Mouse (Mus musculus): ENCODE data around the gene Ugt1a6b.
"Not testable (repeated sequence)": the region's sequence is repeated elsewhere in the genome, so short reads cannot be mapped to it uniquely, and the experiment has no call there.

Ugt1a6b gene

GRCm38 (mm10) chr1:88120550-88120949 is 17.5 kb downstream of the Ugt1a6b start:
- DNase-seq (ENCODE audit: low read depth, low spot score): not testable (repeated sequence)

DNA sequence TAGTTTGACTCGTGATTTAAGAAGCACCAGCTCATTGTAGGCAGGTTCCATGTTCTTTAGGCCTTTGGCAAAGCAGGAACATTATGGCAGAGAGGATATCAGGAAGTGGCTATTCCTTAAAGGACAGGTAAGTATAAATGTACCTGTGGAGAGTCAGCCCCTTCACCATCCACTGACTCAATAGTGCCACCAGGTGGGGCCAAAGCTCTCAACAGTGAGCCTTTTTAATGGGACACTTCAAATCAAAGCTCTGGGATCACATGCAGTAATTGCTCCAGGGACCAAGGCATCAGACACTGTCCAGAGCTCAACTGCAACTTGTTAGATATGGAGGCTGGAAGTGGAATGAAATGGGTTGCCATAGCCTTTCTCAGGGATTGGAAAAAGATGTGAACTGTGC is 18.5 kb downstream of the Ugt1a6b start:
- peak; percentile 12 for DNase-seq (ENCODE audit: low read depth, low spot score)

DNA sequence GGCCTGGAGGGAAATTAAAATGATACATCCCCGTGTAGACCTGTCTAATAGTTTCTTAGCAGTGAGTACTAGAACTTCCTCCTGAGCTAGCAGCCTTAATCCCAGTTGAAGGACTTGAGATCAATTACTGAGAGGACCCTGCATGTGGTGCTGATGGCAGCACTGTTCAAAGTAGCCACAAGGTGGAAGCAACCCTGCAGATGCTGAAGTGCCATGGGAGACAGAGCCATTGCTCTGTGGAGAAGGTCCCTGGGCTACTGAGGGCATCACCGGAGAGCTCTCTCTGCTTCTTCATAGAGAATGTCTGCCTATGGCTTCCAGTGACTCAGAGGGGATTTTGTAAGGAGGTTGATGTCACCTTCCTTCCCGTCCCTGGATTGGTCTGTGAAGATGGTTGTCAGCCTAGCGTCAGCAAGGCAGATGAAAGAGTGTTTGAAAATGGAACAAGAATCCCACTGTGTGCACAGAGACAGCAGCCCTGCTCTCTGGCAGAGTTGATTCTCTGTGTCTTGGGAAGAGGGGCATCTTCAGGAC is 22.8 kb downstream of the Ugt1a6b start:
- DNase-seq (ENCODE audit: low read depth, low spot score): not testable (repeated sequence)

- DNase-seq (ENCODE audit: low read depth, low spot score): not testable (repeated sequence)
Observed at GRCm38 (mm10) chr1:88129091-88129490, 26.0 kb downstream of the Ugt1a6b start.

DNA sequence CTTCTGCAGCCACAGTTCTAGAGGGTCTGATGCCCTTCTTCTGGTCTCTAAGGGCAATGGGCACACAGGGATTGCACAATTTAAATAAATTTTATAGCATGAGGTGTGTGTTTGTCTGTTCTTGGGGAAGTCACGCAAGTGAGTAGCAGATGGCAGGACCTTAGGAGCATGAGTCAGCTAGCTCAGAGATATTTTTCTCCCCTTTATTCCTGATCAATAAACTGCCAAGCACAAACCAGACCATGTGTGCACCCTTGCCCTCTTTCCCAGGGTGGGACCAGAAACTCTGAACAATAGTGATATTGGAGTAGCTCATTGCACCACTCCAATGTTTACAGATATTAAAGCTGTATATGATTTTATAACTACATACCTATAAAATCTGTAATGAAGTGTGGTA is 27.2 kb downstream of the Ugt1a6b start:
- DNase-seq (ENCODE audit: low read depth, low spot score): not testable (repeated sequence)

GRCm38 (mm10) chr1:88133908-88134456 is 30.9 kb downstream of the Ugt1a6b start:
- peak; percentile 8 for DNase-seq (ENCODE audit: low read depth, low spot score)

- not testable (repeated sequence) for DNase-seq (ENCODE audit: low read depth, low spot score)
Observed at GRCm38 (mm10) chr1:88134457-88135011, 31.5 kb downstream of the Ugt1a6b start, which contains the start of gene Ugt1a6a. Gene Ugt1a6a, plus strand, starts transcription at chr1:88134809.

DNA sequence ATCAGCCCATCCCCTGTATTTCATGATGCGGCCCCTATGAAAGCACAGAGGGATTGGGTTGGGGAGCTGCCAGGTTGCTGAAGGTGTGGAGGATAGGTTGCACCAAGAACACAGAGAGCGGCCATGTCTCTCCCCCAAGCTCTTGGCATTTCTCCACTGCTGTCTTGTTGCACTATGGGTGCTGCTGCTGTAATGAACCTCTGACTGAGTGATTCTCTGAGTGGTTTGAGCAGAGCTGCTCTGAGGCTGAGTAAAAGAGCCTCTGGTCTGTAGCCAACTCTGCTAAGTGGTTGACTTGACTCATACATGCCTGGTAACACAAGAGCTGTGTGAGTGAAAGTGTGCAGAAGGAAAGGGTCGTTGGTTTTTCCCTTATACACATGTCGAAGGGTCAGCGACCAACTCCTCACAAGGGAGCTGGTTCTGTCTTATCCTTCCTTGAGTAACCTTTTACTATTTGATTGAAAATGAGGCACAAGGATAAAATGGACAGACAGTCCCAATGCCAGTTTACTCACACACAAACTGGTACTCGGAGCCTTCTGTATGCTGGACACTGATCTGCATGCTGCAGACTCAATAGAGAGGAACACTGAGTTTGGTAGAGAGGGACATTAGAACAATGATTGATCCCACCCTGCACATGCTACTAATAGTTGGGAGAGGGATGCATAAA is 32.3 kb downstream of the Ugt1a6b start:
- DNase-seq (ENCODE audit: low read depth, low spot score): not testable (repeated sequence)

GRCm38 (mm10) chr1:88136646-88137045 is 33.6 kb downstream of the Ugt1a6b start:
- DNase-seq (ENCODE audit: low read depth, low spot score): no peak

DNA sequence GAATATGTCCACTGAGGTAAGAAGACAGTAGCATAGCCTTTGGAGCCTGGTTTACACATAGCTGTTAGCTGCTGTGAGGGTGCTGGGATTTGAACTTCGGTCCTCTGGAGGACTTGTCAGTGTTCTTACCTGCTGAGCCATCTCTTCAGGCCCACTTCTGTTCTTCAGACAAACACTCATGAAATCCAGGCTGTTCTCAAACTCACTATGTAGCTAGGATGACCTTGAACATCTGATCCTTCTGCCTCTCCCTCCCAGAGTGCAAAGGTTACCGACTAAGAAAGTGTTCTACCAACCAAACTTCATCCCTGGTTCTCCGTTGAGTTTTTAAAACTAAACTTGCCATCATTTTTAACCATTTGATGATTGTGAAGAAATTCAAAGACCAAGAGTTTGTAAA is 34.2 kb downstream of the Ugt1a6b start:
- no peak for DNase-seq (ENCODE audit: low read depth, low spot score)

GRCm38 (mm10) chr1:88138145-88138544 is 35.1 kb downstream of the Ugt1a6b start:
- no peak for DNase-seq (ENCODE audit: low read depth, low spot score)

GRCm38 (mm10) chr1:88140492-88140891 is 37.4 kb downstream of the Ugt1a6b start:
- DNase-seq (ENCODE audit: low read depth, low spot score): not testable (repeated sequence)

GRCm38 (mm10) chr1:88143966-88144675 is 41.1 kb downstream of the Ugt1a6b start:
- peak; percentile 54 for DNase-seq (ENCODE audit: low read depth, low spot score)

DNA sequence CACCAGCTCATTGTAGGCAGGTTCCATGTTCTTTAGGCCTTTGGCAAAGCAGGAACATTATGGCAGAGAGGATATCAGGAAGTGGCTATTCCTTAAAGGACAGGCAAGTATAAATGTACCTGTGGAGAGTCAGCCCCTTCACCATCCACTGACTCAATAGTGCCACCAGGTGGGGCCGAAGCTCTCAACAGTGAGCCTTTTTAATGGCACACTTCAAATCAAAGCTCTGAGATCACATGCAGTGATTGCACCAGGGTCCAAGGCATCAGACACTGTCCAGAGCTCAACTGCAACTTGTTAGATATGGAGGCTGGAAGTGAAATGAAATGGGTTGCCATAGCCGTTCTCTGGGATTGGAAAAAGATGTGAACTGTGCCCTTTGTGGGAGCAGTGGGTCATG is 42.2 kb downstream of the Ugt1a6b start:
- DNase-seq (ENCODE audit: low read depth, low spot score): peak; percentile 5

DNA sequence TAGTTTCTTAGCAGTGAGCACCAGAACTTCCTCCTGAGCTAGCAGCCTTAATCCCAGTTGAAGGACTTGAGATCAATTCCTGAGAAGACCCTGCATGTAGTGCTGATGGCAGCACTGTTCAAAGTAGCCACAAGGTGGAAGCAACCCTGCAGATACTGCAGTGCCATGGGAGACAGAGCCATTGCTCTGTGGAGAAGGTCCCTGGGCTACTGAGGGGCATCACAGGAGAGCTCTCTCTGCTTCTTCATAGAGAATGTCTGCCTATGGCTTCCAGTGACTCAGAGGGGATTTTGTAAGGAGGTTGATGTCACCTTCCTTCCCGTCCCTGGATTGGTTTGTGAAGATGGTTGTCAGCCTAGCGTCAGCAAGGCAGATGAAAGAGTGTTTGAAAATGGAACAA is 47.1 kb downstream of the Ugt1a6b start:
- DNase-seq (ENCODE audit: low read depth, low spot score): not testable (repeated sequence)

- DNase-seq (ENCODE audit: low read depth, low spot score): no peak
Observed at GRCm38 (mm10) chr1:88158430-88158829, 55.4 kb downstream of the Ugt1a6b start.

DNA sequence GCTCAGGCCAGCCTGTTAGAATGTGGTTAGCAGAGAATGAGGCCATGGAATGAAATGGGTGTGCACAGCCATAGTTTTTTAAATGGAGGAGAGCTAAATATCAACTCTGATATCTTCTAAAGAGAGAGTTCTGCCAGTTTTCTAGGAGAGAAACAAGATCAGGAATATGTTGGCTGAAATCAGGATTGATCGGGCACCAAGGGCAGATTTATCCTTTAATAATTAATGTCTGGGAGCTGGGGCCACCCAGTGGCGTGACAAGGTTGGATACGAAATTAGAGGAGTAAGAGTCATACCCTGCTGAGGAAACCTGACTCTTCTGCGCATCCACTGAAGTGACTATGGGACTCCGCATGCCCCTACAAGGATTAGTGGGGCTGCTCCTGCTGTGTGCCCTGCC is 62.7 kb downstream of the Ugt1a6b start, which contains the start of gene Ugt1a5:
Ugt1a5 (plus strand) TSS at position 302 of the 400 bp plus-strand sequence.
- DNase-seq (ENCODE audit: low read depth, low spot score): no peak

DNA sequence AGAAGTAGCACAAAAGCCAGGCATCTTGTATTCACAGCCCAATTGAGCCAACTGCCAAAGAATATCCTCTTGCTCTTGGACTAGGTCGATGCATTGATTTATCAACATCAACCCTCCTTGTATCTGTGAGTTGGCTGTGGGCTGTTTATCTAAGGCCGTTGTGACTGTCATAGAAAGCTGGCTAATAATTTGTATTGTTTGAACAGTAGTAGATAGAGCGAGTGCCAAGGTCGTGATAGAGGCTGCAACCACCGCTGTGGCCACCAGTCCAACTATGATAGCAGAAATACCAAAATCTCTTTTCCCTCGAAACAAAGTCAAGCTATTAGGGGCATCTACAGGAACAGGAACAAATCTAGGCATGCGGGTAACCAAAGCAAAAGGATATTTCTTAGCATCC is 69.1 kb downstream of the Ugt1a6b start:
- DNase-seq (ENCODE audit: low read depth, low spot score): not testable (repeated sequence)

DNA sequence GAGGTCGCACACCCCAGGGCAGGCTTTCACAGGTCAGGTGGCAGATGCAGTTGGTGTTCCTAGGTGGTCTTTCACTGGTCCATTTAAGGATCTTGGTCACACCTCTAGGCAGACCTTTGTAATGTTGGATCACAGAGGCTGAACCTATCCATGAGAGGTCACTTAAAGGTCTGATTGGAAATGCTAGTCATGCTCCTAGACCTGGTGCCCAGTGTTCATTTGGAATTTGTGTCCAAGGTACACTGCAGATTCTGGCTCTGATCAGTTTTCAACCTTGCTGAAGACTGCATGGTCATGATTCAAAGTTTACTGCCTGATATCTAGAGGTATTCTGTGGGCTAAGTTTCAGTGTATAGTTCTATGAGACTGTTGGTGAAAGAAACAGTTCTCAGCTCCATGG is 76.6 kb downstream of the Ugt1a6b start:
- no peak for DNase-seq (ENCODE audit: low read depth, low spot score)

- DNase-seq (ENCODE audit: low read depth, low spot score): no peak
Observed at GRCm38 (mm10) chr1:88186325-88186935, 83.4 kb downstream of the Ugt1a6b start.

DNA sequence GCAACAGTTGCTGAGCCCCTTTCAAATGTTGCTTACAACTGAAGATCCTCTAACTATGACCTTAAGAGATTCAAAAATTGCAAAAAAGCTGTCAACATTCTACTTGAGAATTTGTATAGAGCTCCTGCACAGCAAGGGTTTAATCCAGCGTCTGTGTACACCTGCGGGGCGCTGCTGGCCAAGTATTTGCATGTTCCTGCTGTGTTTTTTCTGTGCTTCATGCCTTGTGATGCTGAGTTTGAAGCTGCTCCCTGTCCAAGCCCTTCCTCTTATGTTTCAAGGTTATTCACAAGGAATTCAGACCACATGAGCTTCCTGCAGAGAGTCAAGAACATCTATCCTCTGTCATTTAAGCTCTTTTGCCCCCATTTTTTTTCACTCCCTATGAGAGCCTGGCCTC is 89.1 kb downstream of the Ugt1a6b start:
- DNase-seq (ENCODE audit: low read depth, low spot score): no peak

DNA sequence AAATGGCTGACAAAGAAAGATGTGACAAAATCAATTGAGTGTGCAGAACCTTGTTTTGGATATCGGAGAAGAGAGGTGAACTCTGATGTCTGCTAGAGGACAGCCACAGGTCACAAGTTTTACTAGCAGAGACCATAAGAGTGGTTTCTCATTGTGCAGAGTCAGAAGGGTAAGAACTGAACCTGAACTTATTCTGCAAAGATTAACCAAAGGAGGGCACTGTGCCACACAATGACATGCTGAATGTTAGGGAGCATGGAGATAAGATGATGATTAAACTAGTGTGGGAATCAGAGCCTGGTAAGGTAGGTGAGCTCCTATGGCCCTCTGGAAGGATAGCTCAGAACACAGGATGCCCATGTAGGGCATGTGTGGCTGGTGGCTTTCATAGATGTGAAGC is 92.6 kb downstream of the Ugt1a6b start:
- DNase-seq (ENCODE audit: low read depth, low spot score): no peak

Measured in CD4-positive, CD25-positive, alpha-beta regulatory T cell, adult 2 months (primary cell).